Mouse (Mus musculus) E14TG2a.4 (cell line): ENCODE measurements around the gene 4930558K02Rik.

ENCODE experiments used
- CTCF ChIP-seq: conservative IDR thresholded peaks from 2 replicates; pipeline ENCODE4 v1.5.1; 2014; ENCODE audit warnings: low read length
- NANOG ChIP-seq: IDR thresholded peaks from 2 replicates; pipeline ENCODE4 v1.6.1; 2014; ENCODE audit warnings: borderline replicate concordance, low read length, mixed read lengths
- POU5F1 ChIP-seq: IDR thresholded peaks from 2 replicates; pipeline ENCODE4 v1.6.1; 2014; ENCODE audit warnings: low read length, borderline replicate concordance

DNA sequence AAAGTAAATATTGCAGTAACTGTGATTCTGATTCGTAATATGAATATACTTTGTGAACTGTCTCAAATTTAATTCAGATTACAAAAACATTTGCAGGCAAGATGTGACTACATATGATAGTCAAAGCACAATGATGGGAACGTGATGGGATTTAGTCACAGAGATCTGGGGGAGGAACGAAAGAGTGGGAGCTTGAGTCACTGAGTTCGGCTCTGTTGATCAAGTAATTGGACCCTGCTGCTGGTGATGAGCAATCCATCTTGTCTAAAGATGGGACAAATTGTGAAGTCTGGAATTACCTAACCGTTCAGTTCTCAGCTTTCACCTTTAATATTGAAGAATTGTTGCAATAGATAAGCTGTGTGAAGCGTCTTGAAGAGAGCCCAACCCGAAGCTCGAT lies 7.2 kb downstream of the 4930558K02Rik start:
- TF ChIP-seq CTCF (no peak), POU5F1 (no peak), NANOG (no peak)
